Mouse (Mus musculus) brown adipose tissue, adult 24 weeks (tissue): ENCODE data around the gene Loxl1. TPM values are rescaled to one million over a fixed set of nuclear protein-coding genes. Genes with fewer than 3 reads are reported as not detected.

Source experiments
- H3K27ac ChIP-seq: fragments of 200-500 bp; replicated peaks from 2 replicates; pipeline ENCODE4 v1.5.1; 2012; ENCODE audit warnings: low read depth, mild to moderate bottlenecking, low read length
- H3K4me1 ChIP-seq: fragments of 200-500 bp; 2 replicates; pipeline ENCODE4 v1.6.1; 2012; ENCODE audit warnings: low read length, mixed read lengths; ENCODE audit not compliant: control insufficient read depth, insufficient read depth, insufficient read length
- H3K4me3 ChIP-seq: fragments of 200-500 bp; 2 replicates; pipeline ENCODE4 v1.5.1; 2012; ENCODE audit warnings: low read depth, mild to moderate bottlenecking, low read length, moderate library complexity; ENCODE audit not compliant: insufficient read depth
- polyA plus RNA-seq: library from polyadenylated mRNA; stranded (reverse); fragments of >200 nt; gene quantifications from 2 replicates; pipeline ENCODE4 v1.2.4, GENCODE M21; 2012; ENCODE audit not compliant: missing spikeins, insufficient read depth, insufficient read length

Gene Loxl1
- polyA plus RNA-seq: 8.1 and 13.8 TPM in 2 replicates

DNA sequence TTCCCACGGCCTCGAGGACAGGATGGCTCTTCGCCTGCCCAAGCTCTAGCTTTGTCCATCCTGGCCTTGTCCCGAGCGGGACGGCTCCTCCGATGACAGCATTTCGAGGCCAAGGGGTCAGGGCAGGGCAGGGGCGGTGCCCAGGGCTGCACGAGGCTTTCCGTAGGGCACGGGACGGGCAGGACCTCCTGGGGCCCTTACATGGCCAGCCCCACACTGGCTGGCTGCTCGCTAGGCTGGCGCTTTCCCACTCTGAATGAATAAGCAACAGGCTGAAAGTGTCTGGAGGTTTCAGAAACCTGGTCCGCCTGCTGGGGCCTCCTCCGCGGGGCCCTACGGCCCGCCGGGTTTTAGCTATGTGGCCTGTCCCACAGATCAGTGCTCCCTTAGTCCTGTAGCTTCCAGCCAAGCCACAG is at the start of gene Loxl1:
Loxl1 (minus strand) TSS at position 243 of the 416 bp plus-strand sequence.
- peak within 1 kb of the TSS; percentile 63 for H3K27ac ChIP-seq

DNA sequence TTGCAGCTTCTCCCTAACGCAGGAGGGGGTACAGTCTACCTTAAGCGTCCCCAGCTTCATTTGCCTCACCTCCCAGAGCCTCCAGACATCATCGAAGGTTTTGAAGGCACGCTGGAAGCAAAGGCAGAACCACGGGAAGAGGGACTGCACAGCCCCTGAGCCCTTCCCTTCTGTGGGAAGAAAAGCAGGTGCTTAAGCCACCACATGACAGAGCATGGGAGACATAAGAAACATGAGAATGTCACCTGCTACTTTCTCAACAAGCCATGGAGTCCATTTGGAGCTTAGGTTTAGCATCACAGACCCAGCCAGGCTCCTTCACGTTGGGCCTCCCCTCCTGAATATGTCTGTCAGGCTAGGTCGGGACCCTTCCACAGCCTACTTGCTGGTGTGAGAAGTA is 49.0 kb upstream of the Loxl1 start:
- no peaks in the 10 kb centered on the region for H3K4me1 ChIP-seq
- no peak overlapping the region for H3K4me3 ChIP-seq
- no peak overlapping the region for H3K27ac ChIP-seq

More for the DNA sequence above, at the start of gene Loxl1:
- Histone ChIP-seq H3K4me3 (peak within 1 kb of the TSS; percentile 63), H3K4me1 (peaks cover 12% of the 10 kb centered on the region)

DNA sequence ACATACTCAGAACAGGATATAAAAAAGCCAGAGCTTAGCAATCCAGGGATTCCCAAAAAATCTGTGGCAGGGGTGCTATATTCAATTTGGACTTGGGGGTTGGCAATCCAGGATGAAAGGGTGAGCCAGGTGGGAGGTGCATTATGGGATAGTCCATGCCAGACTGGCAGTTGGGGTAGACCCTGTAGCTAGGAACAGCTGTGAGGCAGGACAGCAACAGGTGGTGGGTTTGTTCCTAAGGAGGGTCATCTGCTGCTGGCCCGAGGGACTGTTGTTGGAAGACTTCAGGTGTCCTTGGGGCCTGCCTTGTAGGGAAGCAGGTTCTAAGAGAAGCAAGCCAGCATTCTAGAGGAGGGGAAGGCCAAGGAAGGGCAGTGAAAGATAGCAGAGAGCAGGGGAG is 48.4 kb upstream of the Loxl1 start:
- H3K27ac ChIP-seq: no peak overlapping the region

GRCm38 (mm10) chr9:58355262-58356050 is 42.5 kb upstream of the Loxl1 start:
- no peak overlapping the region for H3K4me3 ChIP-seq
- no peaks in the 10 kb centered on the region for H3K4me1 ChIP-seq
- no peak overlapping the region for H3K27ac ChIP-seq

More for the DNA sequence above, 48.4 kb upstream of the Loxl1 start:
- H3K4me3 ChIP-seq: no peak overlapping the region
- no peaks in the 10 kb centered on the region for H3K4me1 ChIP-seq

DNA sequence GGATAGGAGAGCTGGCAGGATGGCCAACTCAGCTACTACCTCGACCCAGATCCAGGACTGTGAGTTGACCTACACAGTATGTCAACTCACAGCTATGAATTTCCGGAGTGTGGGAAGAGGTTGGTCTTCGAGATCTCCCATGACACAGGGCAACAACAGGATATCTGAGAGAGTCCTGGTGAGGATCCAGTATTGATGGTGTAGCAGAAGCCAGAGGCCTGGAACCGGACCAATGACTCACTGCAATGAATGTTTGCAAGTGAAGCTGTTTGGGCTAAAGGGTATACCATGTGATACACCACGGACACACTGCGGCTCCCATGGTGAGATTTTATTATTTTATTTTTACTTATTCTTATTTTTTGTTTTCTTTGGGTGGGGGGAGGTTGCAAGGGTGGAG is 41.7 kb upstream of the Loxl1 start:
- no peaks in the 10 kb centered on the region for H3K4me1 ChIP-seq
- no peak overlapping the region for H3K27ac ChIP-seq
- H3K4me3 ChIP-seq: no peak overlapping the region

GRCm38 (mm10) chr9:58353224-58353623 is 40.2 kb upstream of the Loxl1 start:
- Histone ChIP-seq H3K27ac (no peak overlapping the region), H3K4me3 (no peak overlapping the region), H3K4me1 (no peaks in the 10 kb centered on the region)

DNA sequence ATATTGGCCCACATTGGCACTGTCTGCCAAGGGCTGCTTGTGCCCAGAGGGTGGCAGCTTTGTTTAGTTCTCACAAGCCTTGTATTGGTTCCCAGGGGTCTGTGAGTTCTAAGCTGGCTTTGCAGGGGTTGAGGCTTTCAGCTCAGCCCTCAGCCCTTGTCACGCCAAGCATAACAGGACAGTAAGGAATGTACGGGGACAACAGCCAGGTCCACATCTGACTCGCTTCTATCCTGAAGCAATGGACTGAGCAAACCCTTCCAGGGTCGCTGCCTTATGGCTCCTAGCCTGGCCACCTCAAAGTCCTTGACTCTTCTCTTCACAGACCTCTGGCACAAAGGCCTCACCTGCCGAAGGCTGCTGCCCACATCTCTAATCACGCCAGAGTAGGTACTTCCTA is 34.8 kb upstream of the Loxl1 start:
- H3K4me1 ChIP-seq: no peaks in the 10 kb centered on the region
- no peak overlapping the region for H3K4me3 ChIP-seq
- no peak overlapping the region for H3K27ac ChIP-seq

GRCm38 (mm10) chr9:58346498-58346897 is 33.5 kb upstream of the Loxl1 start:
- no peaks in the 10 kb centered on the region for H3K4me1 ChIP-seq
- H3K4me3 ChIP-seq: no peak overlapping the region
- no peak overlapping the region for H3K27ac ChIP-seq

GRCm38 (mm10) chr9:58345963-58346362 is 33.0 kb upstream of the Loxl1 start:
- H3K27ac ChIP-seq: no peak overlapping the region
- no peak overlapping the region for H3K4me3 ChIP-seq

DNA sequence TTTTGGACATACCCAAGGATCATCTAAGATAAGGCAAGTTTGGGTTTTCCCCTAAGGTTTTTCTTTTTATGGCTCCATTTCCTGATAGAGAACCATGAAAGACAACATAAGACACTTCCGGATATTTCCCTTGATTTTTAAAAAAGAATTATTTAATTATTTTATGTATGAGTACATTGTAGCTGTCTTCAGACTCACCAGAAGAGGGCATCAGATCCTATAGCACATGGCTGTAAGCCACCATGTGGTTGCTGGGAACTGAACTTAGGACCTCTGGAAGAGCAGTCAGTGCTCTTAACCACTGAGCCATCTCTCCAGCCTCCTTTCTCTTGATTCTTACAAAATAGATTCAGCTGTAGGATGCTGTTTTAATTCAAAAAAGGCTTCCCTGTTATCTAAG is 28.8 kb upstream of the Loxl1 start:
- Histone ChIP-seq H3K4me1 (no peaks in the 10 kb centered on the region), H3K27ac (no peak overlapping the region), H3K4me3 (no peak overlapping the region)

More at GRCm38 (mm10) chr9:58345963-58346362, 33.0 kb upstream of the Loxl1 start:
- H3K4me1 ChIP-seq: no peaks in the 10 kb centered on the region

- H3K27ac ChIP-seq: no peak overlapping the region
- H3K4me1 ChIP-seq: no peaks in the 10 kb centered on the region
Observed at GRCm38 (mm10) chr9:58336650-58337281, 23.8 kb upstream of the Loxl1 start.

DNA sequence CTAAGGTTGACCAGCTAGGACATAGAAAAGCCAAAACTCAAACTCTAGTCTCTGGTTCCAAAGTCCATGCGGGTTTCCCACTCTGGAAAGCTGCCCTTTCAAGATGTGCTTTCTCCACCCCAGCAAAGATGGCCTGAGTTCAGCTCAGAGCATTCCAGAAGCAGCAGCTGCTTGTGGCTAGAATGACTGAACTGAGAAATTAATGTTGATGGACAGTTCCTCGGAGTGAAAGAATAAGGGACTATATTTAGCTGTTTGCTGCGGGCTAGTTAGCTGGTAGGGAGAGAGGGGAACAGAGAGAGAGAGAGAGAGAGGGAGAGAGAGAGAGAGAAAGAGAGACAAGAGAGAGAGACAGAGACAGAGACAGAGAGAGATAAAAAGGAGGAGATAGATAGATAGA is 18.3 kb upstream of the Loxl1 start:
- no peak overlapping the region for H3K27ac ChIP-seq
- no peaks in the 10 kb centered on the region for H3K4me1 ChIP-seq

More at GRCm38 (mm10) chr9:58336650-58337281, 23.8 kb upstream of the Loxl1 start:
- no peak overlapping the region for H3K4me3 ChIP-seq

DNA sequence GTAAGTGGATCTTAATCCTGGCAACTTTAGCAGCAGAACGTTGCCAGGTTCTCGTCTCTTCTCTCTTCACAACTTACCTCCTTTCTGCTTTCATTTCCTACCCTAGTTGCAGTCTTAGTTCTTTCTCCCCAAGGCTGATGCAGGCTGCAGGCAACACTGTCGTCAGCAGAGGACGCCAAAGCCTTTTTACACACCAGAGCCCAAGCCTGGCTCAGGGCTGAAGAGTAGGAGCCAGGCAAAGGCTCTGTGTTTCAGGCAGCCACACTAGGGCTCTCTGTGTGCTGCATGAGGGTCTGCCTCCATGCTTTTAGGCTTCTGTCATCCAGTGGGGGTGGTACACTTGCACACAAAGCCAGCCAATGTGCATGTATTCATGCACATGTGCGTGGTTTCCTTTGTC is 17.3 kb upstream of the Loxl1 start:
- Histone ChIP-seq H3K4me1 (no peaks in the 10 kb centered on the region), H3K27ac (no peak overlapping the region), H3K4me3 (no peak overlapping the region)

More for the DNA sequence above, 18.3 kb upstream of the Loxl1 start:
- no peak overlapping the region for H3K4me3 ChIP-seq

- H3K27ac ChIP-seq: no peak overlapping the region
- H3K4me3 ChIP-seq: no peak overlapping the region
- H3K4me1 ChIP-seq: no peaks in the 10 kb centered on the region
Observed at GRCm38 (mm10) chr9:58327382-58327781, 14.4 kb upstream of the Loxl1 start.

- H3K4me3 ChIP-seq: no peak overlapping the region
- no peak overlapping the region for H3K27ac ChIP-seq
- H3K4me1 ChIP-seq: no peaks in the 10 kb centered on the region
Observed at GRCm38 (mm10) chr9:58326477-58327180, 13.6 kb upstream of the Loxl1 start.
